ENCODE assay signal across 8 mouse cellular contexts in genomic region chr12:101958960-101959780, GRCm38 (mm10). TPM values are rescaled to one million over a fixed set of nuclear protein-coding genes. Genes with fewer than 3 reads are reported as not detected.
A peak's percentile ranks its signal among the peaks of the same experiment; 100 is the strongest.
DNase-seq lines count a peak whose midpoint lies in the region; ATAC-seq and TF ChIP-seq lines count a peak whose summit lies in the region.
"Not testable (repeated sequence)": the region's sequence is repeated elsewhere in the genome, so short reads cannot be mapped to it uniquely, and the experiment has no call there.

No protein-coding gene starts in this region.

- H3K9ac ChIP-seq in embryonic facial prominence, embryonic 13.5 days, result peak overlapping the region; percentile 32; the same call in 1 of the 2 replicates
- not testable (repeated sequence) for H3K9ac ChIP-seq in hindbrain, embryonic 13.5 days; kidney, postnatal 0 days (ENCODE audit: low read depth, low read length)
- H3K9ac ChIP-seq in liver, embryonic 14.5 days (replicated peaks), result peak overlapping the region; percentile 48

- not testable (repeated sequence) for H3K27ac ChIP-seq in embryonic facial prominence, embryonic 13.5 days; hindbrain, embryonic 13.5 days; liver, embryonic 14.5 days; midbrain, embryonic 10.5 days (replicated peaks)
- H3K27ac ChIP-seq in kidney, postnatal 0 days, result peak overlapping the region; percentile 13; the same call in 1 of the 2 replicates

- TF ChIP-seq EP300 in liver, embryonic 14.5 days (IDR thresholded peaks at IDR 0.05; ENCODE audit: low read depth), result not testable (repeated sequence)

- 86% methylated on average over 5 of the region's 5 CpGs for WGBS in embryonic facial prominence, embryonic 13.5 days
- 93% methylated on average over 5 of the region's 5 CpGs for WGBS in hindbrain, embryonic 13.5 days
- 88% methylated on average over 5 of the region's 5 CpGs for WGBS in kidney, postnatal 0 days
- 75% methylated on average over 5 of the region's 5 CpGs for WGBS in liver, embryonic 14.5 days (ENCODE audit: insufficient replicate concordance)
- 91% methylated on average over 5 of the region's 5 CpGs for WGBS in midbrain, embryonic 10.5 days

- DNase-seq in B cell, adult 2 months, result peak; percentile 20 to 26
- peak; percentile 90 for DNase-seq in heart, adult 11 months
- DNase-seq in kidney, postnatal 0 days (ENCODE audit: low spot score); liver, embryonic 14.5 days (ENCODE audit: low read depth in 3 of 3, low spot score in 3 of 3); midbrain, embryonic 10.5 days (ENCODE audit: low spot score): not testable (repeated sequence)
- peak; percentile 57 for DNase-seq in splenic B cell, adult 2 months (ENCODE audit: low read depth, low spot score)

- not testable (repeated sequence) for TF ChIP-seq CTCF in kidney, postnatal 0 days (IDR thresholded peaks at IDR 0.05; ENCODE audit: low read depth); liver, embryonic 14.5 days (IDR thresholded peaks at IDR 0.05; ENCODE audit: low read depth)

- not testable (repeated sequence) for H3K9me3 ChIP-seq in embryonic facial prominence, embryonic 13.5 days; hindbrain, embryonic 13.5 days; kidney, postnatal 0 days (replicated peaks; ENCODE audit: low read length); liver, embryonic 14.5 days (ENCODE audit: control insufficient read depth, low read length); midbrain, embryonic 10.5 days (replicated peaks)

- peak overlapping the region; percentile 70; the same call in 1 of the 2 replicates for H3K4me2 ChIP-seq in embryonic facial prominence, embryonic 13.5 days
- peak overlapping the region; percentile 28 for H3K4me2 ChIP-seq in hindbrain, embryonic 13.5 days
- peak overlapping the region; percentile 47 for H3K4me2 ChIP-seq in kidney, postnatal 0 days (ENCODE audit: low read length)
- peak overlapping the region; percentile 69 for H3K4me2 ChIP-seq in liver, embryonic 14.5 days (ENCODE audit: low read depth)

- not testable (repeated sequence) for H3K36me3 ChIP-seq in embryonic facial prominence, embryonic 13.5 days; hindbrain, embryonic 13.5 days; kidney, postnatal 0 days (ENCODE audit: insufficient read depth, low read length); liver, embryonic 14.5 days (replicated peaks; ENCODE audit: control insufficient read depth, insufficient read depth, low read depth); midbrain, embryonic 10.5 days; splenic B cell, adult 2 months (ENCODE audit: control insufficient read depth, insufficient read depth, low read length, poor library complexity, severe bottlenecking)

- peak overlapping the region; percentile 86; the same call in 1 of the 2 replicates for H3K4me3 ChIP-seq in embryonic facial prominence, embryonic 13.5 days
- H3K4me3 ChIP-seq in hindbrain, embryonic 13.5 days; kidney, postnatal 0 days (replicated peaks; ENCODE audit: low read depth, low read length): not testable (repeated sequence)
- peak overlapping the region in 1 of 2 experiments; percentile 85; a peak in 1 of 4 replicates for H3K4me3 ChIP-seq in liver, embryonic 14.5 days (ENCODE audit: insufficient read depth in 1 of 2, low read depth in 2 of 2, low read length in 2 of 2)
- H3K4me3 ChIP-seq in midbrain, embryonic 10.5 days, result peak overlapping the region; percentile 90

- H3K4me1 ChIP-seq in embryonic facial prominence, embryonic 13.5 days, result peaks cover 16% of the 10 kb centered on the region
- H3K4me1 ChIP-seq in hindbrain, embryonic 13.5 days (replicated peaks), result peaks cover 17% of the 10 kb centered on the region
- not testable (repeated sequence) for H3K4me1 ChIP-seq in kidney, postnatal 0 days (replicated peaks; ENCODE audit: insufficient read depth, low read length)
- peaks cover 0 to 11% of the 10 kb centered on the region in 2 experiments; a peak in 2 of 4 replicates for H3K4me1 ChIP-seq in liver, embryonic 14.5 days (replicated peaks; ENCODE audit: control insufficient read depth in 2 of 2, insufficient read depth in 2 of 2, low read length in 1 of 2)
- peaks cover 18% of the 10 kb centered on the region for H3K4me1 ChIP-seq in midbrain, embryonic 10.5 days

- not testable (repeated sequence) for H3K27me3 ChIP-seq in embryonic facial prominence, embryonic 13.5 days; hindbrain, embryonic 13.5 days; kidney, postnatal 0 days (ENCODE audit: insufficient read depth, low read length); liver, embryonic 14.5 days (ENCODE audit: control insufficient read depth, insufficient read depth, low read length); midbrain, embryonic 10.5 days (ENCODE audit: low read depth, poor library complexity, severe bottlenecking); splenic B cell, adult 2 months (ENCODE audit: control insufficient read depth, insufficient read depth, low read length, poor library complexity, severe bottlenecking)

- ATAC-seq in embryonic facial prominence, embryonic 13.5 days (ENCODE audit: insufficient number of reproducible peaks, insufficient read depth, low FRiP score, low TSS enrichment, low read depth); hindbrain, embryonic 13.5 days (ENCODE audit: low FRiP score); kidney, postnatal 0 days (replicated peaks; ENCODE audit: low FRiP score, low read depth); liver, embryonic 14.5 days (ENCODE audit: insufficient read depth): not testable (repeated sequence)

RNA-seq across cellular contexts. Expression of gene Atxn3, which starts 1.1 kb away (rescaled TPM):
- polyA plus RNA-seq in embryonic facial prominence, embryonic 13.5 days (2015; fragmentation: Nextera tagmentation; extraction: Ambion mirVana), result 10.7 and 12.4 TPM in 2 replicates
- 12.5 and 13.7 TPM in 2 replicates for polyA plus RNA-seq in hindbrain, embryonic 13.5 days (2015; fragmentation: Nextera tagmentation; extraction: Ambion mirVana)
- 13.1 and 13.9 TPM in 2 replicates for polyA plus RNA-seq in kidney, postnatal 0 days (2015; fragmentation: Nextera tagmentation; extraction: Ambion mirVana)
- polyA plus RNA-seq in liver, embryonic 14.5 days (2012; rRNA removed), result 3.8 and 5.5 TPM in 2 replicates
- 9.9 and 11.1 TPM in 2 replicates for polyA plus RNA-seq in liver, embryonic 14.5 days (2014; fragmentation: Nextera tagmentation; extraction: Ambion mirVana)
- polyA plus RNA-seq in midbrain, embryonic 10.5 days (2016; fragmentation: Nextera tagmentation; extraction: Ambion mirVana), result 14.4 and 16.2 TPM in 2 replicates

RNA-seq across cellular contexts. Expression of gene Cpsf2, which starts 16.6 kb away (rescaled TPM):
- polyA plus RNA-seq in embryonic facial prominence, embryonic 13.5 days (2015; fragmentation: Nextera tagmentation; extraction: Ambion mirVana), result 30.8 and 32.3 TPM in 2 replicates
- polyA plus RNA-seq in hindbrain, embryonic 13.5 days (2015; fragmentation: Nextera tagmentation; extraction: Ambion mirVana), result 33.8 and 34.6 TPM in 2 replicates
- 21.7 and 23.9 TPM in 2 replicates for polyA plus RNA-seq in kidney, postnatal 0 days (2015; fragmentation: Nextera tagmentation; extraction: Ambion mirVana)
- polyA plus RNA-seq in liver, embryonic 14.5 days (2012; rRNA removed), result 6.3 and 10.1 TPM in 2 replicates
- polyA plus RNA-seq in liver, embryonic 14.5 days (2014; fragmentation: Nextera tagmentation; extraction: Ambion mirVana), result 21.1 and 23.2 TPM in 2 replicates
- 38.9 and 39.5 TPM in 2 replicates for polyA plus RNA-seq in midbrain, embryonic 10.5 days (2016; fragmentation: Nextera tagmentation; extraction: Ambion mirVana)

RNA-seq across cellular contexts. Expression of gene Trip11, which starts 46.1 kb away (rescaled TPM):
- polyA plus RNA-seq in embryonic facial prominence, embryonic 13.5 days (2015; fragmentation: Nextera tagmentation; extraction: Ambion mirVana), result 35.3 and 36.4 TPM in 2 replicates
- 25.3 and 27.2 TPM in 2 replicates for polyA plus RNA-seq in hindbrain, embryonic 13.5 days (2015; fragmentation: Nextera tagmentation; extraction: Ambion mirVana)
- polyA plus RNA-seq in kidney, postnatal 0 days (2015; fragmentation: Nextera tagmentation; extraction: Ambion mirVana), result 21.7 and 25.8 TPM in 2 replicates
- polyA plus RNA-seq in liver, embryonic 14.5 days (2012; rRNA removed), result 1.4 and 2.2 TPM in 2 replicates
- polyA plus RNA-seq in liver, embryonic 14.5 days (2014; fragmentation: Nextera tagmentation; extraction: Ambion mirVana), result 5.2 and 6.1 TPM in 2 replicates
- polyA plus RNA-seq in midbrain, embryonic 10.5 days (2016; fragmentation: Nextera tagmentation; extraction: Ambion mirVana), result 16.0 and 17.0 TPM in 2 replicates
